Mouse (Mus musculus) stomach, embryonic 15.5 days (tissue): ENCODE measurements around the gene Iqgap1. TPM values are rescaled to one million over a fixed set of nuclear protein-coding genes. Genes with fewer than 3 reads are reported as not detected.
"Not testable (repeated sequence)": the region's sequence is repeated elsewhere in the genome, so short reads cannot be mapped to it uniquely, and the experiment has no call there.

Experiments
- ATAC-seq: fragments of 200-750 bp; cut with Nextera tagmentation; 2 replicates; pipeline ENCODE4 v1.8.0; 2017; ENCODE audit warnings: low read depth, moderate number of reproducible peaks, moderate TSS enrichment; ENCODE audit not compliant: insufficient read depth, low FRiP score
- H3K27ac ChIP-seq: fragments of 300-500 bp; sonication (generic); 2 replicates; pipeline ENCODE4 v1.5.1; 2015; ENCODE audit warnings: mild to moderate bottlenecking, inconsistent platforms
- H3K27me3 ChIP-seq: fragments of 300-500 bp; sonication (generic); replicated peaks from 2 replicates; pipeline ENCODE4 v1.6.1; 2015; ENCODE audit warnings: inconsistent platforms
- H3K36me3 ChIP-seq: fragments of 300-500 bp; sonication (generic); 2 replicates; pipeline ENCODE4 v1.6.1; 2015; ENCODE audit warnings: inconsistent platforms
- H3K4me1 ChIP-seq: fragments of 300-500 bp; sonication (generic); 2 replicates; pipeline ENCODE4 v1.6.1; 2015; ENCODE audit warnings: inconsistent platforms
- H3K4me2 ChIP-seq: fragments of 300-500 bp; sonication (generic); 2 replicates; pipeline ENCODE4 v1.6.1; 2015; ENCODE audit warnings: mild to moderate bottlenecking, inconsistent platforms
- H3K4me3 ChIP-seq: fragments of 300-500 bp; sonication (generic); replicated peaks from 2 replicates; pipeline ENCODE4 v1.5.1; 2015; ENCODE audit warnings: inconsistent platforms
- H3K9ac ChIP-seq: fragments of 300-500 bp; sonication (generic); 2 replicates; pipeline ENCODE4 v1.6.1; 2015; ENCODE audit warnings: inconsistent platforms
- H3K9me3 ChIP-seq: fragments of 300-500 bp; sonication (generic); 2 replicates; pipeline ENCODE4 v1.6.1; 2016; ENCODE audit warnings: inconsistent platforms
- WGBS: fragments of 180-500 bp; shearing (Covaris S2); methylation state at CpG from one replicate; pipeline ENCODE4 v1.1.7; 2015; 5-methylcytosine and 5-hydroxymethylcytosine counted together
- polyA plus RNA-seq: library from polyadenylated mRNA; unstranded; fragments of >200 nt; fragmentation: Nextera tagmentation; extraction: Ambion mirVana; gene quantifications from 2 replicates; pipeline ENCODE4 v1.2.1, GENCODE M21; 2015

The Iqgap1 gene
- polyA plus RNA-seq, 1 experiment from 2014 or later = 84.2 TPM

DNA sequence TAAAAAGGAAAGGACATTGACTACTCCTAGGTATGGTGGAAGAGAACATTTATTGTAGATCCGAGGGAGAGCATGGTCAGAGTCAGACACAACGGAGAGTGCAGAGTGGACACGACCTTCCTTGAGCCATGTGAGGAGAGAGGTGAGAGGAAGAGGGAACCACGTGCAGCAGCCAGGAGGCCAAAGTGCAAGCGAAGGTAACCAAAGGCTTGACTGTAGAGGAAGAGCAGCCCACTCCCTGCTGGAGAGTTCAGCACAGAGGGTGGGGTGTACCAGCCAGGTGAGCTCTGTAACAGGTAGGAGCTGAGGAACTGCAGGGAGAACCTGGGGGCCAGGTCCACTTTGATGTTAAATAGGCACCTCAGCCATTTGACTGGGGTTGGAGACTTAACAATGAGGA lies 16.4 kb upstream of the Iqgap1 start:
- Histone ChIP-seq H3K4me2 (no peak overlapping the region), H3K9ac (no peak overlapping the region), H3K27me3 (no peaks in the 10 kb centered on the region), H3K9me3 (no peaks in the 10 kb centered on the region), H3K4me1 (peaks cover 8% of the 10 kb centered on the region; the same call in 1 of the 2 replicates), H3K27ac (no peak overlapping the region), H3K4me3 (no peak overlapping the region), H3K36me3 (no peaks in the 10 kb centered on the region)
- no peak for ATAC-seq
- 54% methylated on average over 5 of the region's 5 CpGs for WGBS

DNA sequence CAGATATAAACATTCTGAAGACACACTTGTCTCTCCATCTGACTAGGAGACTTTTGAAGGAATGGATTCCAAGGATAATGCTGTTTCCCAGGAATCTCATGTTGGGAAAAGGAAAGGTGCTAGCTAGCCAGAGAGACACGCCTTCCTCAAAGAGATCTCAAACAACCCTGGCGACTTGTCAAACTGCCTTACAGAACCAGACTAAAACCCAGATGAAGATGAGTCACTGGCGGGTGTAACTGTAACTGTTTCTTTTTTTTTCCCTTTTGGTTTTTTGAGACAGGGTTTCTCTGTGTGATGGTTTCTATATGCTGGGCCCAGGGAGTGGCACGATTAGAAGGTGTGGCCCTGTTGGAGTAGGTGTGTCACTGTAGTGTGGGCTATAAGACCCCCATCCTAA lies 15.2 kb upstream of the Iqgap1 start:
- H3K27me3 ChIP-seq = no peaks in the 10 kb centered on the region
- H3K4me2 ChIP-seq = no peak overlapping the region
- H3K27ac ChIP-seq = no peak overlapping the region
- no peak overlapping the region for H3K9ac ChIP-seq
- no peaks in the 10 kb centered on the region for H3K36me3 ChIP-seq
- ATAC-seq = no peak
- H3K9me3 ChIP-seq = no peaks in the 10 kb centered on the region
- H3K4me3 ChIP-seq = no peak overlapping the region
- 59% methylated on average over 4 of the region's 4 CpGs for WGBS
- peaks cover 8% of the 10 kb centered on the region; the same call in 1 of the 2 replicates for H3K4me1 ChIP-seq

DNA sequence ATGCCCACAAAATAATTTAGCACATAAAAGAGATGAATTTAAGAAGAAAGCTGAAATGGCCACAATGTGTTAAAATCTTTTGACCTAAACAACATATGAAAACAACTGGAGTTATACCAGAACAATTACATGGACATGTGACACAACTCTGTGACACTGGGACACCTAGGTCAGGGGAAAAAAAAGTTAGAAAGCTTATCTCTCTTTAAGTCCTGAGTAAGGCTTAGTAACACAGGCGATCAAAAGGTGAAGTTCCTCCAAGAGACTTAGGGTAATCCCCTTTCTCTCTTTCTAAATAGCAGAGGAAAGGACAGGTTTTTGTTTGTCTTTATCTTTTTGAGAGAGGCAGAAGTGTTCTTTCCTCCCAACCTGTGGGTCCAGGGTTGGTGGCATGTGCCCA lies 14.5 kb upstream of the Iqgap1 start:
- WGBS = 56% methylated on average over 1 of the region's 1 CpGs
- no peak overlapping the region for H3K9ac ChIP-seq
- H3K9me3 ChIP-seq = no peaks in the 10 kb centered on the region
- ATAC-seq = no peak
- H3K4me3 ChIP-seq = no peak overlapping the region
- H3K27ac ChIP-seq = no peak overlapping the region
- peaks cover 8% of the 10 kb centered on the region; the same call in 1 of the 2 replicates for H3K4me1 ChIP-seq
- H3K27me3 ChIP-seq = no peaks in the 10 kb centered on the region
- H3K4me2 ChIP-seq = no peak overlapping the region
- H3K36me3 ChIP-seq = no peaks in the 10 kb centered on the region

DNA sequence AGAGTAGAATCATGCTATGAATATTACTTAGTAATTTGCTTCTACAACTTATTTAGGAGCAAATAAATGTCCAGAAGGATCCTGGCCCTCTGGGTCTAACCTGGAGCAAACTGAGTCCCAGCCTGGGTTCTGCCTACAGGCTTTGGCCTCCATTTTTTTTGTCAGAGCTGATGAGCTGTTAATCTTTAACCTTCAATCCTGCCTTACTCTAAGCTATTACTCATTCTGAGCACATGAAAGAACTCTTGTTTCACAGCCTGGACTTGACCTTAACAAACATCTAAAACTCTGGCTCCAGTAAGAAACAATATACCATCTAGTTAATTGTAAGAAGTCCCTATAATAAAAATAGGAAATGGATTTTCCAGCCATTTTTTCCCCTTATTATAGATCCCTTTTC lies 14.0 kb upstream of the Iqgap1 start:
- Histone ChIP-seq H3K9ac (no peak overlapping the region), H3K4me2 (no peak overlapping the region), H3K36me3 (no peaks in the 10 kb centered on the region), H3K9me3 (no peaks in the 10 kb centered on the region), H3K27ac (no peak overlapping the region), H3K27me3 (no peaks in the 10 kb centered on the region), H3K4me1 (peaks cover 8% of the 10 kb centered on the region; the same call in 1 of the 2 replicates), H3K4me3 (no peak overlapping the region)
- ATAC-seq = no peak

DNA sequence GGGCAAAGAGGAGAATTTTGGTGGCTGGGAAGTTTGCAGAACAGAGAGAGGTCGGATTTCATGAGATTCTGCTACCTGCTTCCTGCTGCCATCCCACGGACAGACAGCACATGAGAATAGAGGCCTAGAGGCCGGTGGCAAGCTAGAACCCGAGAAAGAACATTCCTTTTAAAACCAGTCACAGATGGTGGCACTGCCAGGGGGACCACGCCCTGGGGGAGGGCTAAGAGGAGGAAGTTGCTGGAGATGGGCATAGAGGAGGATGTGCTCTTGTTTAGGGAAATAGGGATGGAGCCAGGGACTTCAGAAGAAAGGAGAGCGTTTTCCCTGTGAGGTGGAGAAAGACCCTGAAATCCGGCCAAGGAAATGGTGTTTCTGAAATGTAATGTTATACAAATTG lies 12.5 kb upstream of the Iqgap1 start:
- Histone ChIP-seq H3K36me3 (no peaks in the 10 kb centered on the region), H3K4me3 (no peak overlapping the region), H3K9ac (no peak overlapping the region), H3K4me1 (peaks cover 11% of the 10 kb centered on the region; the same call in 1 of the 2 replicates), H3K27me3 (no peaks in the 10 kb centered on the region), H3K4me2 (no peak overlapping the region), H3K27ac (no peak overlapping the region), H3K9me3 (no peaks in the 10 kb centered on the region)
- WGBS = 48% methylated on average over 7 of the region's 7 CpGs
- ATAC-seq = no peak

DNA sequence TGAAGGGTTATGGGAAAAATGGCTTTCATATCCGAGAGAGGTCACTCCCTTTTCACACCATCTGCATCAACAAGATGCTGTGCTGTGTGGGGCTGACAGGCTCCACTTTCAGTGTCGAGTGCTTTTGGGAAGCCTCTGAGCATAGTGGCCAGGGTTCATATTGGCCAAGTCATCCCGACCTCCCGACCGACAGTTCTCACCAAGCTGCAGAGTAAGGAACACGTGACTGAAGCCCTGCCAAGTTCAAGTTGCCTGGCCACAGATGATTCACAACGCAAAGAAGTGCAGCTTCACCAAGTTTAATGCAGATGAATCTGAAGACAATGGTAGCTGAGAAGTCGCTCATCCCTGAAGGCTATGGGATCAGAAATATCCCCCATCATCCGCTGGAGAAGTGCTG lies 12.0 kb upstream of the Iqgap1 start:
- Histone ChIP-seq H3K27ac (no peak overlapping the region), H3K9me3 (no peaks in the 10 kb centered on the region), H3K36me3 (no peaks in the 10 kb centered on the region), H3K9ac (no peak overlapping the region), H3K4me1 (peaks cover 11% of the 10 kb centered on the region; the same call in 1 of the 2 replicates), H3K4me3 (no peak overlapping the region), H3K4me2 (no peak overlapping the region), H3K27me3 (no peaks in the 10 kb centered on the region)
- ATAC-seq = no peak
- 43% methylated on average over 9 of the region's 9 CpGs for WGBS

DNA sequence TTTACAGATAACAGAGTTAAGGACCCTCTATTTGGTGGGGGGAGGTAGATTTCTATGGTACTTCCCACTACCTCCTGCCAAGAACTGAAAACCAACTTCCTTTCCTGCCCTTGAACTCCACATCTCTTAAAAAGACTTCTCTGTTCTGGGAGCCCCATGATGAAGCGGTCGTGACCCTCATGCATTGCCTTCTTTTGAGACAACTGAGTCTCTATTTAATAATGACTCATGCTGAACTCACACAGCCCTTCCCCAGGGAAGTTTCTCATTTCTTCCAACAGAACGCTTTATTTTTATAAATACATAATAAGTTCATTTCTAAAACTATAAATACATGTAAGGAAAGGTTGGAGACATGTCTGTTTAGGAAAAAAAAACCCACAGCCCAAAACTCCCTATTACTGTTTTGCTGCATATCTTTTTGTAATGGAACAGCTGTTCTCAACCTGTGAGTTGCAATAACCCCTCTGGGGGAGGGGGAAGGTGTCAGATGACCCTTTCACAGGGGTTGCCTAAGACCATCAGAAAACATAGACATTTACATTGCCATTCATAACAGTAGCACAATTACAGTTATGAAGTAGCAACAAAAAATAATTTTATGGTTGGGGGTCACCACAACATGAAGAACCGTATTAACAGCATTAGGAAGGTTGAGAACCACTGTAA lies 10.3 kb upstream of the Iqgap1 start:
- Histone ChIP-seq H3K4me1 (peaks cover 8% of the 10 kb centered on the region; the same call in 1 of the 2 replicates), H3K27me3 (no peaks in the 10 kb centered on the region), H3K4me2 (no peak overlapping the region), H3K9ac (no peak overlapping the region), H3K27ac (0 out of 2 replicates have a peak overlapping the region, but pooled peaks have one; percentile 9), H3K36me3 (no peaks in the 10 kb centered on the region), H3K4me3 (no peak overlapping the region), H3K9me3 (no peaks in the 10 kb centered on the region)
- WGBS = 65% methylated on average over 4 of the region's 4 CpGs
- ATAC-seq = no peak

DNA sequence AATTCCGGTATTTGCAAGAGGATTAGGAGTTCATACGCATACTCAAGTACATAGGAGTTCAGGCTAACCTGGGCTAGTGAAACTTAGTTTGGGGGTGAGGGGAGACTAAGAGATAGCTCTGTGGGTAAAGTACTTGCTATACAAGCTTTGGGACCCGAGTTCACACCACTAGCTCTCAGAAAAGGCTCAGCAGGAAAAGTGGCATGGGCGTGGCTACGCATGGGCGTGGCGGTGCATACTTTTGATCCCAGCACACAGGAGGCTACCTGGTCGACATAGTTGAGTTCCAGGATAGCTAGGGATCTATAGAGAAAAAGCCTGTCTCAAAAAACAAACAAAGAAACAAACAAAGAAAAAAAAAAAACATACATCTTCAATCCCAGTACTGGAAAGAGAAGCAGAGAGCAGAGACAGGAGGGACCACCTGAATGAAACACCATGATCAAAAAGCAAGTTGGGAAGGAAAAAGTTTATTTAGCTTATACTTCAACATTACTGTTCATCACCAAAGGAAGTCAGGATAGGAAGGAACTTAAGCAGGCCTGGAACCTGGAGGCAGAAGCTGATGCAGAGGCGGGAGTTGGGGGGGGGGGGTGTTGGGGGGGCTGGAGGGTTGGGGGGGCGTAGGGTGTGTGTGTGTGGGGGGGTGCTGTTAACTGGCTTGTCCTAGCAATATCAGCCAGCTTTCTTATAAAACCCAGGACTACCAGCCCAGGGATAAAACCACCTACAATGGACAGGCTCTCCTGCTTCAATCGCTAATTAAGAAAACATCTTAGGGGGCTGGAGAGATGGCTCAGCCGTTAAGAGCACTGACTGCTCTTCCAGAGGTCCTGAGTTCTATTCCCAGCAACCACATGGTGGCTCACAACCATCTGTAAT lies 8.1 kb upstream of the Iqgap1 start:
- Histone ChIP-seq H3K9ac (no peak overlapping the region), H3K4me2 (no peak overlapping the region), H3K27me3 (no peaks in the 10 kb centered on the region), H3K4me1 (peaks cover 3% of the 10 kb centered on the region; the same call in 1 of the 2 replicates), H3K4me3 (no peak overlapping the region), H3K36me3 (no peaks in the 10 kb centered on the region), H3K9me3 (no peaks in the 10 kb centered on the region), H3K27ac (no peak overlapping the region)
- ATAC-seq = no peak
- 32% methylated on average over 12 of the region's 12 CpGs for WGBS

DNA sequence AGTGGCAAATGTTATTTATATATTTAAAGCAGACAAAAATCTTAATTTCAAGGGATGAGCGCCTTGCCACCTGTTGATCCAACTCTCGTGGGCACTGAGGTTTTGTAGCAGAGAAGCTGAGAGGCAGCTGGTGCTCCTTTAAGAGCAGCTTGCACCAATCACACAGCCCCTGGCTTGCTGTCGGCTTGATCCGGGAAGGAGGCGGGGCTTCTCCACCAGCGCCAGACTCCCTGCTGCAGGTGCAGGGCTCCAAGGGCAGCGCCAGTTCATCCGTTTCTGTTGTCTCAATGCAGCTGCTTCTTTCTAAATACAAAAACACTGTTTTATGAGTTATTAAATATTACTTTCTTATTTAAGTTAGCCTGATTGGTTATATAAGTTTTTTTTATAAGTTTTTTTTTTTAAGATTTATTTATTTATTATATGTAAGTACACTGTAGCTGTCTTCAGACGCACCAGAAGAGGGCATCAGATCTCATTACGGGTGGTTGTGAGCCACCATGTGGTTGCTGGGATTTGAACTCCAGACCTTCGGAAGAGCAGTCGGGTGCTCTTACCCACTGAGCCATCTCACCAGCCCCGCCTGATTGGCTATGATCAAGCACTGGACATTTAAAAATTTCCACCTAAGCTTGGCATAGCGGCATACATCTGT lies 7.3 kb upstream of the Iqgap1 start:
- H3K9ac ChIP-seq, H3K27ac ChIP-seq, H3K27me3 ChIP-seq, H3K4me3 ChIP-seq, H3K4me1 ChIP-seq, H3K9me3 ChIP-seq, H3K36me3 ChIP-seq: not testable (repeated sequence)
- peak overlapping the region; percentile 17; the same call in 1 of the 2 replicates for H3K4me2 ChIP-seq
- 12% methylated on average over 14 of the region's 14 CpGs for WGBS
- peak; percentile 74; the same call in 1 of the 2 replicates for ATAC-seq

DNA sequence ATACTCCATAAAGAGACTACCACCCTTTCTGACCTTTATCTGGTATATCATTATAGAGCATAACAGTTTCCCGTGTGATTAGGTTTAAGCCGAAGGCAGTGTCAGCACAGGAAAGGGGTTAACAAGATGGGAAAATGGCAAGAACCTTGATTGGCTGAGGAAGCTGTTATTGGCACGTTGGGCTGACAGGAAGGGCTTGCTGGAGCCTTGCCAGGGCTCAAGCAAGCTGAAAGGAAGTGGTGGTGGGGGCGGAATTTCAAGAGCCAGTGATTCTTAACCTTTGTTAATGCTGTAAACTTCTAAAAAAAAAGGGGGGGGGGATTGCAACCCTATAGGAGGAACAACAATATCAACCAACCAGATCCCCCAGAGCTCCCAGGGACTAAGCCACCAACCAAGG lies 6.4 kb upstream of the Iqgap1 start:
- no peak for ATAC-seq
- H3K4me1 ChIP-seq = 0 out of 2 replicates have a peak, but pooled peaks cover 3% of the 10 kb centered on the region
- H3K4me3 ChIP-seq = no peak overlapping the region
- no peaks in the 10 kb centered on the region for H3K9me3 ChIP-seq
- 25% methylated on average over 4 of the region's 4 CpGs for WGBS
- H3K27ac ChIP-seq = no peak overlapping the region
- no peak overlapping the region for H3K9ac ChIP-seq
- H3K4me2 ChIP-seq = no peak overlapping the region
- no peaks in the 10 kb centered on the region for H3K27me3 ChIP-seq
- no peaks in the 10 kb centered on the region for H3K36me3 ChIP-seq

DNA sequence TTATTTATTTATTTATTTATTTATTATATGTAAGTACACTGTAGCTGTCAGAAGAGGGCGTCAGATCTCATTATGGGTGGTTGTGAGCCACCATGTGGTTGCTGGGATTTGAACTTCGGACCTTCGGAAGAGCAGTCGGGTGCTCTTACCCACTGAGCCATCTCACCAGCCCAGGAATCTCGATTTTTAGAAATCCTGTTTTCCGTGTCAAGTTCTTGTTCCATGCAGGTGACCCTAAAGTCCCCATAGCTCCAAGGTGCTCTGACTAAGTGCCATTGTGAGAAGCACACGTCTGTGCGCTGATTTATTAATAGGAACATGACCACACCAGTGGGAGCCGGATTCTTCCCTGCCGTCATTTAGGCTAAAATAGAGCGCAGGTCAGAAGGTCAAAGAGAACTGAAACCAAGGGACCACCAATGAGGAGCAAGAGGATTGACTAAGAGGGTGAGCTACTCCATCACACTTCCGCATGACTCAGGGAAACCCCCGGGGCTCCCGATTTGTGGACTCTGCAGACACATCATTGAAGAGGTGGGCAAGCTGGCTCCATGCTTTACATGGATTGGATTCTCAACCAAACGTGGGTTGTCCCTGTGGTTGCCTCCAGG lies 4.5 kb upstream of the Iqgap1 start:
- 78% methylated on average over 15 of the region's 15 CpGs for WGBS
- Histone ChIP-seq H3K4me3 (no peak overlapping the region), H3K27me3 (no peaks in the 10 kb centered on the region), H3K4me1 (0 out of 2 replicates have a peak, but pooled peaks cover 3% of the 10 kb centered on the region), H3K4me2 (no peak overlapping the region), H3K9ac (no peak overlapping the region), H3K36me3 (no peaks in the 10 kb centered on the region), H3K27ac (no peak overlapping the region), H3K9me3 (no peaks in the 10 kb centered on the region)
- no peak for ATAC-seq
